Mouse (Mus musculus) midbrain, embryonic 14.5 days (tissue): ENCODE results near the gene Adnp. TPM values are rescaled to one million over a fixed set of nuclear protein-coding genes. Genes with fewer than 3 reads are reported as not detected.

ENCODE experiments used
- microRNA-seq: library from miRNA; unstranded; fragments of <30 nt; microRNA quantifications from one replicate; pipeline ENCODE4, GENCODE M21; 2016
- polyA plus RNA-seq: library from polyadenylated mRNA; unstranded; fragments of >200 nt; fragmentation: Nextera tagmentation; extraction: Ambion mirVana; gene quantifications from 2 replicates; pipeline ENCODE4 v1.2.1, GENCODE M21; 2014

Gene Adnp
- polyA plus RNA-seq, 1 experiment from 2014 or later: 4.5 TPM

Small RNAs within 50 kb of the gene (microRNA-seq; reads per million reads assigned to microRNA genes)
- not detected for gene Gm24561

Other genes with a start within 250 kb of the Adnp start
- gene Ripor3, start 196.5 kb downstream of the Adnp start, polyA plus RNA-seq: 0.22 TPM in 1 of 2 replicates, not detected in the other
- gene Pard6b, start 126.1 kb downstream of the Adnp start, polyA plus RNA-seq: 8.2 and 9.2 TPM in 2 replicates
- gene Gm20716, start 23.3 kb upstream of the Adnp start, polyA plus RNA-seq: 35.8 and 35.9 TPM in 2 replicates
- gene Dpm1, start 23.5 kb upstream of the Adnp start, polyA plus RNA-seq: 61.1 and 75.4 TPM in 2 replicates
- gene Mocs3, start 23.5 kb upstream of the Adnp start, polyA plus RNA-seq: 10.3 and 10.8 TPM in 2 replicates
- gene Kcng1, start 74.6 kb upstream of the Adnp start, polyA plus RNA-seq: 2.0 and 3.0 TPM in 2 replicates